Mouse (Mus musculus) forebrain, embryonic 11.5 days (tissue): ENCODE measurements around the gene Slc5a11. TPM values are rescaled to one million over a fixed set of nuclear protein-coding genes. Genes with fewer than 3 reads are reported as not detected.

ENCODE experiments used
- ATAC-seq: fragments of 200-750 bp; cut with Nextera tagmentation; replicated peaks from 2 replicates; pipeline ENCODE4 v1.8.0; 2017; ENCODE audit warnings: moderate TSS enrichment; ENCODE audit not compliant: low FRiP score
- DNase-seq: peaks from one replicate; pipeline ENCODE4 v3.0.0-alpha.2; 2017; ENCODE audit warnings: low spot score
- H3K27ac ChIP-seq: fragments of 300-500 bp; sonication (generic); 2 replicates; pipeline ENCODE4 v1.5.1; 2014; ENCODE audit warnings: low read depth, low read length
- H3K27me3 ChIP-seq: fragments of 300-500 bp; sonication (generic); 2 replicates; pipeline ENCODE4 v1.6.1; 2014; ENCODE audit warnings: mild to moderate bottlenecking, low read length, mixed read lengths; ENCODE audit not compliant: control insufficient read depth, insufficient read depth
- H3K36me3 ChIP-seq: fragments of 300-500 bp; sonication (generic); 2 replicates; pipeline ENCODE4 v1.6.1; 2014; ENCODE audit warnings: mild to moderate bottlenecking, low read length, moderate library complexity, mixed read lengths; ENCODE audit not compliant: control insufficient read depth, insufficient read depth
- H3K4me1 ChIP-seq: fragments of 300-500 bp; sonication (generic); replicated peaks from 2 replicates; pipeline ENCODE4 v1.6.1; 2014; ENCODE audit warnings: low read length, mixed read lengths; ENCODE audit not compliant: control insufficient read depth, insufficient read depth
- H3K4me2 ChIP-seq: fragments of 300-500 bp; sonication (generic); 2 replicates; pipeline ENCODE4 v1.6.1; 2014; ENCODE audit warnings: low read depth, mild to moderate bottlenecking, low read length, moderate library complexity, mixed read lengths; ENCODE audit not compliant: severe bottlenecking
- H3K4me3 ChIP-seq: fragments of 300-500 bp; sonication (generic); 2 replicates; pipeline ENCODE4 v1.5.1; 2014; ENCODE audit warnings: low read depth, low read length
- H3K9ac ChIP-seq: fragments of 300-500 bp; sonication (generic); 2 replicates; pipeline ENCODE4 v1.6.1; 2014; ENCODE audit warnings: low read length
- H3K9me3 ChIP-seq: fragments of 300-500 bp; sonication (generic); 2 replicates; pipeline ENCODE4 v1.6.1; 2016; ENCODE audit warnings: low read length, mixed read lengths; ENCODE audit not compliant: control insufficient read depth
- WGBS: fragments of 180-500 bp; shearing (Covaris S2); extraction: QIAGEN DNeasy Blood & Tissue Kit; methylation state at CpG from one replicate; pipeline ENCODE4 v1.1.7; 2014; 5-methylcytosine and 5-hydroxymethylcytosine counted together
- polyA plus RNA-seq: library from polyadenylated mRNA; unstranded; fragments of >200 nt; fragmentation: Nextera tagmentation; extraction: Ambion mirVana; gene quantifications from 2 replicates; pipeline ENCODE4 v1.2.1, GENCODE M21; 2014

Gene Slc5a11
- polyA plus RNA-seq, 1 experiment from 2014 or later = not detected

GRCm38 (mm10) chr7:123273056-123273455 lies 58.5 kb downstream of the Slc5a11 start:
- Histone ChIP-seq H3K27me3 (no peaks in the 10 kb centered on the region), H3K9me3 (no peaks in the 10 kb centered on the region), H3K36me3 (no peaks in the 10 kb centered on the region), H3K4me2 (no peak overlapping the region), H3K4me3 (no peak overlapping the region), H3K27ac (no peak overlapping the region), H3K9ac (no peak overlapping the region), H3K4me1 (no peaks in the 10 kb centered on the region)
- WGBS = 76% methylated on average over 11 of the region's 11 CpGs
- no peak for DNase-seq
- no peak for ATAC-seq

GRCm38 (mm10) chr7:123276568-123276967 lies 62.0 kb downstream of the Slc5a11 start:
- no peak overlapping the region for H3K4me2 ChIP-seq
- no peak overlapping the region for H3K4me3 ChIP-seq
- no peaks in the 10 kb centered on the region for H3K27me3 ChIP-seq
- DNase-seq (no peak), ATAC-seq (no peak)
- no peaks in the 10 kb centered on the region for H3K9me3 ChIP-seq
- no peak overlapping the region for H3K9ac ChIP-seq
- no peaks in the 10 kb centered on the region for H3K4me1 ChIP-seq
- no peak overlapping the region for H3K27ac ChIP-seq
- no peaks in the 10 kb centered on the region for H3K36me3 ChIP-seq
- WGBS = 90% methylated on average over 4 of the region's 4 CpGs

- no peak overlapping the region for H3K27ac ChIP-seq
- no peak overlapping the region for H3K9ac ChIP-seq
- WGBS = 90% methylated on average over 4 of the region's 4 CpGs
- H3K4me1 ChIP-seq = no peaks in the 10 kb centered on the region
- no peak overlapping the region for H3K4me2 ChIP-seq
- no peaks in the 10 kb centered on the region for H3K9me3 ChIP-seq
- no peak overlapping the region for H3K4me3 ChIP-seq
- no peaks in the 10 kb centered on the region for H3K36me3 ChIP-seq
- H3K27me3 ChIP-seq = no peaks in the 10 kb centered on the region
- no peak for ATAC-seq
- DNase-seq = no peak
These were observed 65.2 kb downstream of the Slc5a11 start for GRCm38 (mm10) chr7:123279797-123280196.

- ATAC-seq = no peak
- Histone ChIP-seq H3K9me3 (no peaks in the 10 kb centered on the region), H3K9ac (no peak overlapping the region), H3K4me1 (no peaks in the 10 kb centered on the region), H3K4me2 (no peak overlapping the region), H3K27ac (no peak overlapping the region), H3K36me3 (peaks cover 7% of the 10 kb centered on the region; the same call in 1 of the 2 replicates), H3K4me3 (no peak overlapping the region), H3K27me3 (no peaks in the 10 kb centered on the region)
- WGBS = 93% methylated on average over 4 of the region's 4 CpGs
- DNase-seq = no peak
These were observed 69.2 kb downstream of the Slc5a11 start for GRCm38 (mm10) chr7:123283826-123284225.

- ATAC-seq (no peak), DNase-seq (no peak)
- no peak overlapping the region for H3K27ac ChIP-seq
- no peak overlapping the region for H3K4me2 ChIP-seq
- no peak overlapping the region for H3K9ac ChIP-seq
- no peaks in the 10 kb centered on the region for H3K27me3 ChIP-seq
- H3K36me3 ChIP-seq = peaks cover 7% of the 10 kb centered on the region; the same call in 1 of the 2 replicates
- H3K9me3 ChIP-seq = no peaks in the 10 kb centered on the region
- H3K4me1 ChIP-seq = no peaks in the 10 kb centered on the region
- no peak overlapping the region for H3K4me3 ChIP-seq
- 96% methylated on average over 5 of the region's 5 CpGs for WGBS
These were observed 71.3 kb downstream of the Slc5a11 start for GRCm38 (mm10) chr7:123285896-123286295.

- no peak for DNase-seq
- no peak overlapping the region for H3K27ac ChIP-seq
- H3K9me3 ChIP-seq = no peaks in the 10 kb centered on the region
- H3K36me3 ChIP-seq = peaks cover 9% of the 10 kb centered on the region; the same call in 1 of the 2 replicates
- 88% methylated on average over 3 of the region's 3 CpGs for WGBS
- H3K4me3 ChIP-seq = no peak overlapping the region
- no peaks in the 10 kb centered on the region for H3K27me3 ChIP-seq
- no peaks in the 10 kb centered on the region for H3K4me1 ChIP-seq
- H3K9ac ChIP-seq = no peak overlapping the region
- H3K4me2 ChIP-seq = no peak overlapping the region
- ATAC-seq = no peak
These were observed 73.3 kb downstream of the Slc5a11 start for GRCm38 (mm10) chr7:123287903-123288302.

- WGBS = 79% methylated on average over 4 of the region's 4 CpGs
These were observed 74.6 kb downstream of the Slc5a11 start for GRCm38 (mm10) chr7:123289176-123289575.

GRCm38 (mm10) chr7:123291942-123292341 lies 77.4 kb downstream of the Slc5a11 start:
- H3K4me2 ChIP-seq = no peak overlapping the region
- no peaks in the 10 kb centered on the region for H3K9me3 ChIP-seq
- no peak overlapping the region for H3K27ac ChIP-seq
- peaks cover 2% of the 10 kb centered on the region; the same call in 1 of the 2 replicates for H3K36me3 ChIP-seq
- ATAC-seq (no peak), DNase-seq (no peak)
- no peak overlapping the region for H3K9ac ChIP-seq
- 94% methylated on average over 8 of the region's 8 CpGs for WGBS
- H3K4me3 ChIP-seq = no peak overlapping the region
- no peaks in the 10 kb centered on the region for H3K27me3 ChIP-seq
- no peaks in the 10 kb centered on the region for H3K4me1 ChIP-seq

More at GRCm38 (mm10) chr7:123289176-123289575, 74.6 kb downstream of the Slc5a11 start:
- no peaks in the 10 kb centered on the region for H3K9me3 ChIP-seq
- no peak overlapping the region for H3K9ac ChIP-seq
- peaks cover 9% of the 10 kb centered on the region; the same call in 1 of the 2 replicates for H3K36me3 ChIP-seq
- no peak overlapping the region for H3K4me3 ChIP-seq
- H3K4me1 ChIP-seq = no peaks in the 10 kb centered on the region
- H3K27me3 ChIP-seq = no peaks in the 10 kb centered on the region
- DNase-seq (no peak), ATAC-seq (no peak)
- H3K4me2 ChIP-seq = no peak overlapping the region
- H3K27ac ChIP-seq = no peak overlapping the region

GRCm38 (mm10) chr7:123293898-123294297 lies 79.3 kb downstream of the Slc5a11 start:
- ATAC-seq = no peak
- 95% methylated on average over 7 of the region's 7 CpGs for WGBS
- no peaks in the 10 kb centered on the region for H3K9me3 ChIP-seq

More at GRCm38 (mm10) chr7:123293898-123294297, 79.3 kb downstream of the Slc5a11 start:
- Histone ChIP-seq H3K4me3 (no peak overlapping the region), H3K27me3 (no peaks in the 10 kb centered on the region), H3K4me2 (no peak overlapping the region), H3K4me1 (no peaks in the 10 kb centered on the region), H3K9ac (no peak overlapping the region), H3K27ac (no peak overlapping the region), H3K36me3 (peaks cover 2% of the 10 kb centered on the region; the same call in 1 of the 2 replicates)
- no peak for DNase-seq
